Mouse (Mus musculus) thymus, adult 2 months (tissue): ENCODE measurements around the gene B3galt4. TPM values are rescaled to one million over a fixed set of nuclear protein-coding genes. Genes with fewer than 3 reads are reported as not detected.
"Not testable (repeated sequence)": the region's sequence is repeated elsewhere in the genome, so short reads cannot be mapped to it uniquely, and the experiment has no call there.

Source experiments
- DNase-seq: peaks from one replicate; pipeline ENCODE4 v3.0.0; 2021
- H3K27ac ChIP-seq: fragments of 200-500 bp; 2 replicates; pipeline ENCODE4 v1.5.1; 2012; ENCODE audit warnings: low read length, control low read depth; ENCODE audit not compliant: control insufficient read depth, insufficient read depth
- H3K27me3 ChIP-seq: fragments of 200-500 bp; 2 replicates; pipeline ENCODE4 v1.6.1; 2012; ENCODE audit warnings: mild to moderate bottlenecking, low read length, moderate library complexity, mixed read lengths; ENCODE audit not compliant: control insufficient read depth, insufficient read depth
- H3K36me3 ChIP-seq: fragments of 200-500 bp; 2 replicates; pipeline ENCODE4 v1.6.1; 2012; ENCODE audit warnings: mild to moderate bottlenecking, low read length, moderate library complexity; ENCODE audit not compliant: control insufficient read depth, insufficient read depth
- H3K4me1 ChIP-seq: fragments of 200-500 bp; replicated peaks from 2 replicates; pipeline ENCODE4 v1.6.1; 2012; ENCODE audit warnings: low read length; ENCODE audit not compliant: control insufficient read depth, insufficient read depth
- H3K4me3 ChIP-seq: fragments of 200-500 bp; 2 replicates; pipeline ENCODE4 v1.5.1; 2012; ENCODE audit warnings: mild to moderate bottlenecking, low read length, control low read depth, moderate library complexity; ENCODE audit not compliant: control insufficient read depth, insufficient read depth
- CTCF ChIP-seq: fragments of 200-500 bp; IDR thresholded peaks from 2 replicates; pipeline ENCODE4 v1.5.1; 2012; ENCODE audit warnings: mild to moderate bottlenecking, control low read depth, low read length, moderate library complexity, borderline replicate concordance; ENCODE audit not compliant: control insufficient read depth, poor library complexity, insufficient read depth; ENCODE audit errors: extremely low read depth
- POLR2A ChIP-seq: fragments of 200-500 bp; IDR thresholded peaks from 2 replicates; pipeline ENCODE4 v1.6.1; 2012; ENCODE audit warnings: mild to moderate bottlenecking, low read length, control low read depth, moderate library complexity; ENCODE audit not compliant: control insufficient read depth, poor library complexity, insufficient read depth; ENCODE audit errors: extremely low read depth
- whole genome bisulfite sequencing: fragments of 180-500 bp; shearing (Covaris S2); methylation state at CpG from one replicate; pipeline ENCODE4 v1.1.7; 2018; 5-methylcytosine and 5-hydroxymethylcytosine counted together
- polyA plus RNA-seq: library from polyadenylated mRNA; depleted of rRNA; stranded (reverse); fragments of >200 nt; gene quantifications from 2 replicates; pipeline ENCODE4 v1.2.3, GENCODE M21; 2012; rRNA removed

Gene B3galt4
- polyA plus RNA-seq, result 25.6 and 25.8 TPM in 2 replicates

DNA sequence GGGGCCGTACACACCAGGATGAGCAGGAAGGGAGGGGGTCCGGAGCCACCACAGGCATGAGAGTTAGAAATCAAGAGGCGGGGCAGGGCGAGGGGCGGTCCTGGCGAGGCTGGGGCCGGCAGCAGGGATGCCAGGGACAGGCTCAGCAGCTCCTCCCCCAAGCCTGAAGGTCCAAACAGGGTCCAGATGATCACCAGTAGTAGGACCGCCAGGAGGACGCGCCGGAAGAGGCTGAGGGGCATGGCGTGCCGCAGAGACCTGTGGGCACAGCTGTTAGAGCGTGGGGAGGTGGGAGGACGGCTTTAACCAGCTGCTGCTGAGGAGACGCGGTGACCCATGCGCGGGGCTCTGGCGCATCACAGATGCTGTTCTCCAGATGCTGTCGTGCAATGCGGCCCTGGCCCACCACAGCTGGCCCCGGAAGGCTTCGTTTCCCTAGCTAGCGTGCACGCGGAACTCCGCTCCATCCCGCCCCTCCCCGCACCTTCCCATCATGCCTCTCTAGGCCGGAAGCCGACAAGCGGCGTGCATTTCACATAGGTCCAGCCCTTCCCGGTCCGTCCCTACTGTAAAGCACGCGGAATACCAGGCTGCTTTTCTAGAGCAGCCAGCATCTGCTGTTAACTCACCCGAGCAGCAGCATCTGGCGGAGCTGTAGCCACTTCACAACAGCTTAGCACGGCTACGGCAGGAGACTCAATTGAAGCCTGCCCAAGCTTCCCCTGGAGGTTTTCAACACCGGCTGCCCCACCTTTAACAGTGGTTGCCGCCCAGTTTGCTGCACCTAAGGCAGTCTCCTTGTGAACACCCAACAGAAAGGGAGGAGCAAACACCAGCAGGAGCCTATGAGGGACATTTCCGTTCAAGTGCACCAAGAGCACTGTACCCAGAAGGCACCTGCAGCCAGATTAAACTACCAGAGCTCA lies at the start of gene B3galt4:
B3galt4 (minus strand) TSS at position 468 of the 926 bp plus-strand sequence.
- under 1% methylated on average over 45 of the region's 45 CpGs for WGBS
- TF ChIP-seq POLR2A, result peak; percentile 77
- TF ChIP-seq CTCF, result peak; percentile 27; the same call in 1 of the 2 replicates
- H3K27me3 ChIP-seq, result no peaks in the 10 kb centered on the region

DNA sequence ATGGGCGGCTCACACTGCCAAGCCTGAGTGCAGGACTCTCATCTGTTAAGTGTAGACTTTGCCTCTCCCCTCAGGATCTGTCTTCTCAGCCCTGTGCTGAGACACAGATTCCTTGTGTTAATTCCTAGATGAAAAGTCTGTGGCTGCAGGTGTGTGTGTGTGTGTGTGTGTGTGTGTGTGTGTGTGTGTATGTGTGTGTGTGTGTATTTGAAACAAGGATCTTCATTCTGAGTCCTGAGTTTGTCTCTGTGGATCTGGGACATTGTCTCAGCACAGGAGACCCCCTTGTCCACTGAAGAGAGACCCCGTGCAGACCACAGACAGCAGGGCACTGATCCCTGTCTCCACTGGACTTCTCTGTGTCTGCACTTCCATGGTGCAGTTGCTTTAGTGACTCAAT lies 49.5 kb upstream of the B3galt4 start:
- WGBS, result 37% methylated on average over 2 of the region's 2 CpGs
- H3K27ac ChIP-seq, result peak overlapping the region; percentile 48; the same call in 1 of the 2 replicates

More for the DNA sequence above, at the start of gene B3galt4:
- peak within 1 kb of the TSS; percentile 55 for H3K27ac ChIP-seq
- peaks cover 64% of the 10 kb centered on the region for H3K4me1 ChIP-seq
- H3K36me3 ChIP-seq, result peaks cover 7% of the 10 kb centered on the region; the same call in 1 of the 2 replicates
- DNase-seq, result peak; percentile 79
- peak within 1 kb of the TSS; percentile 84 for H3K4me3 ChIP-seq

DNA sequence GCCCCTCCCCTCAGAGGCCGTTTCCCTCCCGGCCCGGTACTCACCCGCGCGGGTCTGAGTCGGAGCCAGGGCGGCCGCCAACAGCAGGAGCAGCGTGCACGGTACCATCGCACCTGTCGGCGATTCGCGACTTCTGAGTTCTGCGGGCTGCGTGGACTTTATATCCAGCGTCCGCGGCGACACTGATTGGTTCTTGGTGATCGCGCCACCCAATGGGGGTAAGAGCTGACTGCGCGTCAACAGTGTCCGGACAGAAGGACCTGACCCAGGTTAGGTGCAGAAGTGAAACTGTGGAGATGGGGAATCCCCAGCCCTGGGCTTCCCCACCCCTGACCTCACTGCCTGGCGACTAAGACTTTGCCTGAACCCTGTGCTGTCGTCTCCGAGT lies 48.9 kb upstream of the B3galt4 start, which contains the start of gene H2-K1:
H2-K1 (minus strand) TSS at position 198 of the 388 bp plus-strand sequence.
- Histone ChIP-seq H3K4me1 (no peaks in the 10 kb centered on the region), H3K36me3 (no peaks in the 10 kb centered on the region), H3K27me3 (no peaks in the 10 kb centered on the region), H3K4me3 (peak within 1 kb of the TSS; percentile 82), H3K27ac (peak within 1 kb of the TSS; percentile 48; the same call in 1 of the 2 replicates)
- TF ChIP-seq POLR2A (peak; percentile 94), CTCF (0 out of 2 replicates have a peak, but pooled peaks have one; percentile 14)
- DNase-seq, result peak; percentile 84
- under 1% methylated on average over 30 of the region's 30 CpGs for WGBS

More for the DNA sequence above, 49.5 kb upstream of the B3galt4 start:
- peak overlapping the region; percentile 82; the same call in 1 of the 2 replicates for H3K4me3 ChIP-seq
- not testable (repeated sequence) for H3K27me3 ChIP-seq, DNase-seq, H3K36me3 ChIP-seq, H3K4me1 ChIP-seq

DNA sequence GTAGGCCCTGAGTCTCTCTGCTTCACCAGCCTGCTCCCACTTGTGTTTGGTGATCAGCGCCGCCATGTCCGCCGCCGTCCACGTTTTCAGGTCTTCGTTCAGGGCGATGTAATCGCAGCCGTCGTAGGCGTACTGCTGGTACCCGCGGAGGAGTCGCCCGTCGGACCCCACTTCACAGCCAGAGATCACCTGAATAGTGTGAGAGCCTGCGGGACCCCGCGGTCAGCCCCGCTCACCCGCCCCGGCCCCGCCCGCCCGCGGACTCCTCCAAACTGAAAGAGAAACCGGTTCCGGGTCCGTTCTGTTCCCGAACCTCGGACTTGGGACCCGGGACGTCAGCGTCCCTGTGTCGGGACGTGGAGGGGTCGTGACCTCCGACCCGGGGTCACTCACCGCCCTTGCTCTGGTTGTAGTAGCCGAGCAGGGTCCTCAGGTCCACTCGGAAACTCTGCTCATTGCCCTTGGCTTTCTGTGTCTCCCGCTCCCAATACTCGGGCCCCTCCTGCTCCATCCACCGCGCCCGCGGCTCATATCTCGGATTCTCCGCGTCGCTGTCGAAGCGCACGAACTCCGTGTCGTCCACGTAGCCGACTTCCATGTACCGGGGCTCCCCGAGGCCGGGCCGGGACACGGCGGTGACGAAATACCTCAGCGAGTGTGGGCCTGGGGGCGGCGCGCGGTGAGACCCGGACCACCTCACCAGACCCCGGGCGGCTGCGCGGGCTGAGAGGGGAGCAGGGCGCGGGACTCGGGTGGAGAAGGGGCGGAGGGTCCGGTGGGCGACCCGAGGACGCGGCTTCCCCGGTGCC lies 48.3 kb upstream of the B3galt4 start:
- H3K4me1 ChIP-seq, result no peaks in the 10 kb centered on the region
- WGBS, result under 1% methylated on average over 87 of the region's 87 CpGs
- no peak for DNase-seq
- peak overlapping the region; percentile 82 for H3K4me3 ChIP-seq
- no peak overlapping the region for H3K27ac ChIP-seq
- no peaks in the 10 kb centered on the region for H3K36me3 ChIP-seq
- no peak for TF ChIP-seq POLR2A
- TF ChIP-seq CTCF, result no peak
- no peaks in the 10 kb centered on the region for H3K27me3 ChIP-seq

DNA sequence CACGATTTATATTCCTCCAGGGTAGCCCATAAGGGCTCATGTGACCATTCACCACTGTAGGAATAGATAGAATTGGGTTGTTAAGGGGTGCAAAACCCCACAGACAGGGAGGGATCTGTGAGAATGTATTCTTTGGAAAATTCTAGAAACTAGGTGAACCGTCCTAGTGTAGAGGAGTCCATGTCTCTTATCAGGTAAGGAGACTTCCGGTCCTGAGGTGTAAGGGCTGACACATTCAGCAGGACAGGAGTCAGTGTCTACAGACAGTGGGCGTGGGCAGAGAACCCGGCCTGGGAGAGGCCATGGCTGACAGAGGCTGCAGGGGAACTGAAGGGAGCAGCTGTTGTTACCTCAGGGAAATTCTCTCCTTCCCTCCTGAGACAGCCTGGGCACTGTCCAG lies 47.4 kb upstream of the B3galt4 start:
- WGBS, result 32% methylated on average over 5 of the region's 5 CpGs
- H3K36me3 ChIP-seq, H3K27ac ChIP-seq, H3K27me3 ChIP-seq, H3K4me1 ChIP-seq, DNase-seq: not testable (repeated sequence)
- H3K4me3 ChIP-seq, result peak overlapping the region; percentile 82

DNA sequence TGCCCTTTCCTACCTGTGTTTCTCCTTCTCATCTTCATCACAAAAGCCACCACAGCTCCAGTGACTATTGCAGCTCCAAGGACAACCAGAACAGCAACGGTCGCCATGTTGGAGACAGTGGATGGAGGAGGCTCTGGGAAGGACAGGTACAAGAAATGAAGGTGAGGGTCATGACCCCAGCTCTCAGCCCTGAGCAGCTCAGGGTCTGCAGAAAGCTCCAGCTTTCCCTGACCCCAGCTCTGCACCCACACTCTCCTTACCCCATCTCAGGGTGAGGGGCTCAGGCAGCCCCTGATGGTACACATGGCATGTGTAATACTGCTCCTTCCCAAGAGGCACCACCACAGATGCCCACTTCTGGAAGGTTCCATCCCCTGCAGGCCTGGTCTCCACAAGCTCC lies 45.7 kb upstream of the B3galt4 start:
- not testable (repeated sequence) for H3K4me3 ChIP-seq, H3K27ac ChIP-seq, H3K27me3 ChIP-seq, H3K36me3 ChIP-seq, H3K4me1 ChIP-seq, DNase-seq
- WGBS, result 98% methylated on average over 2 of the region's 2 CpGs

DNA sequence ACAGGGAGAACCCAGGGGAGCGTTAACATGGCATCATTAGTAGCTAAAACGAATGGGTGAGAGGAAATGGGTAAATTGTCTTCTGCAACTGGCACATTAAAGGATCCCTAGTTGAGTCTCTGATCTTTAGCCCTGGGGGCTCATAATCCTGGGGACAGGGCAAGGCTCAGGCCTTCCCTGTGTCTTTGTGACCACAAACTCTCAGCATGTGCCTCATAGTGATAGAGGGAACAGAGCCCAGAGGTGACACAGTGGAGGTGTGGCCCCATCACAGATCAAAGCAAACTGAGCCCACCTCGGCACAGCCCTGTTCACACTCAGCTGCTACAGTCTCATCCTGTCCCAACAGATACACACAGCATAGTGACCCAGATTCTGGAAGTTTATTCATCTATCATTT lies 44.4 kb upstream of the B3galt4 start:
- Histone ChIP-seq H3K4me3 (no peak overlapping the region), H3K27ac (no peak overlapping the region), H3K36me3 (no peaks in the 10 kb centered on the region), H3K27me3 (no peaks in the 10 kb centered on the region), H3K4me1 (no peaks in the 10 kb centered on the region)
- TF ChIP-seq CTCF, result no peak
- TF ChIP-seq POLR2A, result no peak
- no peak for DNase-seq
- 75% methylated on average over 3 of the region's 3 CpGs for WGBS
